Mouse (Mus musculus): Measurements from ENCODE around the gene Hhip. TPM values are rescaled to one million over a fixed set of nuclear protein-coding genes. Genes with fewer than 3 reads are reported as not detected.

The Hhip gene
- polyA plus RNA-seq, 1 experiment, result 2.8 TPM

DNA sequence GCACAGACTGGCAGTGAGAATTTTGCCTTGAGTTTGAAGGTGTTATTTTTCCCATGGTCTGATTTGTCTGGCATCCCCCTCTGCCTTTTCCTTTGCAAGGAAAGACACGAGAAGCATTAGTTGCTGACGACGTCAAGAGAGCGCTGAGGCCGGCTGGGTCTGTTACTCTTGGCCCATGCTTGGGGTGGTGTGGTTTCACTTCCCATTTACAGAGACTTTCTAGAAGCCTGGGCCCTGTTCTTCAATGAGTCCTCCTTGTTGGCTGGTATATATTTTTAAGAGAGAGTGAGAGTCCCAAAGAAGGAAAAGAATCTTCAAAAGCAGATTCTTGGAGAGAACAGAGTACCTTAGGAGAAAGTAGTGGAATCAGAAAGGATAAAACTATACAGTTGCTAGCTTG, 116.7 kb downstream of the Hhip start:
- no peaks in the 10 kb centered on the region for H3K79me2 ChIP-seq (ENCODE audit: control insufficient read depth, insufficient read depth)
- H3K27me3 ChIP-seq (ENCODE audit: control insufficient read depth, insufficient read depth, insufficient read length), result peaks cover 4% of the 10 kb centered on the region
- TF ChIP-seq CTCF (IDR thresholded peaks at IDR 0.05; ENCODE audit: control insufficient read depth, insufficient read depth, insufficient read length) (no peak), MYOG (IDR thresholded peaks at IDR 0.05; ENCODE audit: control insufficient read depth, extremely low read depth, insufficient read length) (no peak), MYOD1 (IDR thresholded peaks at IDR 0.05; ENCODE audit: control insufficient read depth, insufficient read length, low read depth) (no peak), MAX (IDR thresholded peaks at IDR 0.05) (no peak)
- H3ac ChIP-seq (ENCODE audit: control insufficient read depth, insufficient read length, low read depth), result no peak overlapping the region
- no peaks in the 10 kb centered on the region for H3K36me3 ChIP-seq (ENCODE audit: control insufficient read depth, insufficient read depth)
- no peaks in the 10 kb centered on the region for H3K79me3 ChIP-seq (ENCODE audit: low read depth)
- no peak overlapping the region for H3K4me3 ChIP-seq (ENCODE audit: insufficient read depth, poor library complexity, severe bottlenecking)

DNA sequence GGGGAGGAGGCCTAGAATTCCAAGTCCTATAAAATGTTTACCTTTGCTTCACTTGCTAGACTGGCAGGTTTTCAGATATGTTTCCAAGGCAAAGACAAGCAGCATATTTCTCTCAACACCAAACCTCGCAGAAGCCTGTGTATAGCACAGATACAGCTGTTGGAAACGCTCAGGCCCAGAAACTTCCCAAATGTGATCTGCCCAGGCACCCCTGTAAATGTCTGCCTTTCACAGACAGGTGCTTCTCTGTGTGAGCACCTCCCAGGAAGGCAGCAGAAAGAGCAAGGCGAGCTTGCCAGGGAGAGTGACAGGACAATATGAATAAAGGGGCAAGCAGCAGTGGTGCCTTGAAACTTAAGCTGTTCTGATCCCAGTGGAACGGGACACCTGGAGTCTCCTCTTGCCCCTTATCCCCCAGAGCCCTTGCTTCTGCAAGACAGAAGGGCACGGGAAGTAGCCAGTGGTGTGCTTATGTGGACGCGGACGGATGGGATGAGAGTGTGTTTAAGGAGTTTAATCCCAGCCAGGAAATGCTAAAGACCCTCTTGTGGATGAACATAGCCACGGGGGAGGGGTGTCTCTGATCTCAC, 120.9 kb downstream of the Hhip start:
- Histone ChIP-seq H3K79me3 (ENCODE audit: low read depth) (no peaks in the 10 kb centered on the region), H3ac (ENCODE audit: control insufficient read depth, insufficient read length, low read depth) (no peak overlapping the region)
- no peak for TF ChIP-seq CEBPB (IDR thresholded peaks at IDR 0.05; ENCODE audit: low read depth)
- no peak for TF ChIP-seq MYOD1 (IDR thresholded peaks at IDR 0.05; ENCODE audit: control insufficient read depth, insufficient read length, low read depth)
- TF ChIP-seq USF1 (IDR thresholded peaks at IDR 0.05; ENCODE audit: low read depth), result no peak
- TF ChIP-seq MAX (IDR thresholded peaks at IDR 0.05), result no peak
- TF ChIP-seq FOSL1 (IDR thresholded peaks at IDR 0.05; ENCODE audit: insufficient read depth, low read length, poor library complexity, severe bottlenecking), result no peak
- no peak for TF ChIP-seq CTCF (IDR thresholded peaks at IDR 0.05; ENCODE audit: control insufficient read depth, insufficient read depth, insufficient read length)
- no peak for TF ChIP-seq MYOG (IDR thresholded peaks at IDR 0.05; ENCODE audit: control insufficient read depth, extremely low read depth, insufficient read length)

GRCm38 (mm10) chr8:79935793-79936192, 122.0 kb downstream of the Hhip start:
- no peak overlapping the region for H3K4me3 ChIP-seq (ENCODE audit: insufficient read depth, poor library complexity, severe bottlenecking)
- TF ChIP-seq FOSL1 (IDR thresholded peaks at IDR 0.05; ENCODE audit: insufficient read depth, low read length, poor library complexity, severe bottlenecking) (no peak), CEBPB (IDR thresholded peaks at IDR 0.05; ENCODE audit: low read depth) (no peak), MYOD1 (IDR thresholded peaks at IDR 0.05; ENCODE audit: control insufficient read depth, insufficient read length, low read depth) (no peak), CTCF (IDR thresholded peaks at IDR 0.05; ENCODE audit: control insufficient read depth, insufficient read depth, insufficient read length) (no peak), MAX (IDR thresholded peaks at IDR 0.05) (no peak), USF1 (IDR thresholded peaks at IDR 0.05; ENCODE audit: low read depth) (no peak), MYOG (IDR thresholded peaks at IDR 0.05; ENCODE audit: control insufficient read depth, extremely low read depth, insufficient read length) (no peak)
- H3K79me3 ChIP-seq (ENCODE audit: low read depth), result no peaks in the 10 kb centered on the region
- no peak overlapping the region for H3ac ChIP-seq (ENCODE audit: control insufficient read depth, insufficient read length, low read depth)
- H3K27me3 ChIP-seq (ENCODE audit: control insufficient read depth, insufficient read depth, insufficient read length), result no peaks in the 10 kb centered on the region
- H3K79me2 ChIP-seq (ENCODE audit: control insufficient read depth, insufficient read depth), result no peaks in the 10 kb centered on the region
- no peaks in the 10 kb centered on the region for H3K36me3 ChIP-seq (ENCODE audit: control insufficient read depth, insufficient read depth)

More for the DNA sequence above, 120.9 kb downstream of the Hhip start:
- Histone ChIP-seq H3K4me3 (ENCODE audit: insufficient read depth, poor library complexity, severe bottlenecking) (no peak overlapping the region), H3K79me2 (ENCODE audit: control insufficient read depth, insufficient read depth) (no peaks in the 10 kb centered on the region), H3K27me3 (ENCODE audit: control insufficient read depth, insufficient read depth, insufficient read length) (no peaks in the 10 kb centered on the region), H3K36me3 (ENCODE audit: control insufficient read depth, insufficient read depth) (no peaks in the 10 kb centered on the region)

GRCm38 (mm10) chr8:79929202-79929601, 128.6 kb downstream of the Hhip start:
- H3K27me3 ChIP-seq (ENCODE audit: control insufficient read depth, insufficient read depth, insufficient read length), result peaks cover 11% of the 10 kb centered on the region
- no peak overlapping the region for H3K4me3 ChIP-seq (ENCODE audit: insufficient read depth, poor library complexity, severe bottlenecking)
- TF ChIP-seq FOSL1 (IDR thresholded peaks at IDR 0.05; ENCODE audit: insufficient read depth, low read length, poor library complexity, severe bottlenecking) (no peak), CEBPB (IDR thresholded peaks at IDR 0.05; ENCODE audit: low read depth) (no peak), CTCF (IDR thresholded peaks at IDR 0.05; ENCODE audit: control insufficient read depth, insufficient read depth, insufficient read length) (no peak), MAX (IDR thresholded peaks at IDR 0.05) (no peak), MYOG (IDR thresholded peaks at IDR 0.05; ENCODE audit: control insufficient read depth, extremely low read depth, insufficient read length) (no peak), MYOD1 (IDR thresholded peaks at IDR 0.05; ENCODE audit: control insufficient read depth, insufficient read length, low read depth) (no peak)
- no peaks in the 10 kb centered on the region for H3K79me3 ChIP-seq (ENCODE audit: low read depth)
- no peaks in the 10 kb centered on the region for H3K79me2 ChIP-seq (ENCODE audit: control insufficient read depth, insufficient read depth)
- no peak overlapping the region for H3ac ChIP-seq (ENCODE audit: control insufficient read depth, insufficient read length, low read depth)
- no peaks in the 10 kb centered on the region for H3K36me3 ChIP-seq (ENCODE audit: control insufficient read depth, insufficient read depth)

DNA sequence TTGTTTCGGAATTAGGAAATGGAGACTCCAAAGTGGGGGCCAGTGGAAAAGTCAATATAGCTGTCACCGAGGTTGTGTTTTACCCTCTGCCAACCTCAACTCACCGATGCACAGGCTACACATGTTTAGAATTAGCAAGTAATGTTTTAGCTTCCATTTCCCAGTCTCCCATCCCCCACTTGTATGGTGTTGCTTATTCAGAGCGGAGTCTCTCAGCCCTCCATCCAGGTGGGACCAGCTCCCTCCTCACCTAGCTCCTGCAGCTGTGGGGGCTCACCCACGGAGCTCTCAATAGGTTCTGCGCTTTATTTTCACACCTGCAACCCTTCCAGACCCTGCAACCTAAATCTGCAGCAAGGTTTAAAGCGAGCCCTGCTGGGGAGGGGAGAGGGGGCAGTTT, 140.6 kb downstream of the Hhip start:
- Histone ChIP-seq H3K36me3 (ENCODE audit: control insufficient read depth, insufficient read depth) (no peaks in the 10 kb centered on the region), H3K4me3 (ENCODE audit: insufficient read depth, poor library complexity, severe bottlenecking) (no peak overlapping the region), H3ac (ENCODE audit: control insufficient read depth, insufficient read length, low read depth) (no peak overlapping the region), H3K79me2 (ENCODE audit: control insufficient read depth, insufficient read depth) (no peaks in the 10 kb centered on the region), H3K79me3 (ENCODE audit: low read depth) (no peaks in the 10 kb centered on the region), H3K27me3 (ENCODE audit: control insufficient read depth, insufficient read depth, insufficient read length) (no peaks in the 10 kb centered on the region)
- TF ChIP-seq USF1 (IDR thresholded peaks at IDR 0.05; ENCODE audit: low read depth), result no peak
- no peak for TF ChIP-seq FOSL1 (IDR thresholded peaks at IDR 0.05; ENCODE audit: insufficient read depth, low read length, poor library complexity, severe bottlenecking)
- TF ChIP-seq MYOD1 (IDR thresholded peaks at IDR 0.05; ENCODE audit: control insufficient read depth, insufficient read length, low read depth), result no peak
- no peak for TF ChIP-seq CTCF (IDR thresholded peaks at IDR 0.05; ENCODE audit: control insufficient read depth, insufficient read depth, insufficient read length)
- TF ChIP-seq CEBPB (IDR thresholded peaks at IDR 0.05; ENCODE audit: low read depth), result no peak
- no peak for TF ChIP-seq MYOG (IDR thresholded peaks at IDR 0.05; ENCODE audit: control insufficient read depth, extremely low read depth, insufficient read length)
- TF ChIP-seq MAX (IDR thresholded peaks at IDR 0.05), result no peak

All from C2C12 (cell line).